Mouse (Mus musculus) midbrain, postnatal 0 days (tissue): ENCODE data around the gene Lrrc49. TPM values are rescaled to one million over a fixed set of nuclear protein-coding genes. Genes with fewer than 3 reads are reported as not detected.
A peak's percentile ranks its signal among the peaks of the same experiment; 100 is the strongest.

Source experiments
- ATAC-seq: fragments of 200-750 bp; cut with Nextera tagmentation; 2 replicates; pipeline ENCODE4 v1.8.0; 2017; ENCODE audit warnings: moderate number of reproducible peaks, mild to moderate bottlenecking, moderate TSS enrichment, moderate library complexity; ENCODE audit not compliant: low FRiP score
- DNase-seq: peaks from one replicate; pipeline ENCODE4 v3.0.0-alpha.2; 2015; ENCODE audit warnings: low spot score
- H3K27ac ChIP-seq: fragments of 300-500 bp; sonication (generic); 2 replicates; pipeline ENCODE4 v1.5.1; 2014; ENCODE audit warnings: low read depth, mild to moderate bottlenecking, low read length, mixed read lengths
- H3K27me3 ChIP-seq: fragments of 300-500 bp; sonication (generic); 2 replicates; pipeline ENCODE4 v1.6.1; 2014; ENCODE audit warnings: low read length, control low read depth, mixed read lengths; ENCODE audit not compliant: insufficient read depth
- H3K36me3 ChIP-seq: fragments of 300-500 bp; sonication (generic); 2 replicates; pipeline ENCODE4 v1.6.1; 2014; ENCODE audit warnings: low read length, control low read depth, mixed read lengths; ENCODE audit not compliant: insufficient read depth
- H3K4me1 ChIP-seq: fragments of 300-500 bp; sonication (generic); 2 replicates; pipeline ENCODE4 v1.6.1; 2014; ENCODE audit warnings: mild to moderate bottlenecking, control low read depth, antibody characterized with exemption, low read length, mixed read lengths; ENCODE audit not compliant: insufficient read depth
- H3K4me2 ChIP-seq: fragments of 300-500 bp; sonication (generic); 2 replicates; pipeline ENCODE4 v1.6.1; 2014; ENCODE audit warnings: low read depth, mild to moderate bottlenecking, low read length, mixed read lengths; ENCODE audit not compliant: poor library complexity, severe bottlenecking
- H3K4me3 ChIP-seq: fragments of 300-500 bp; sonication (generic); 2 replicates; pipeline ENCODE4 v1.5.1; 2014; ENCODE audit warnings: low read depth, mild to moderate bottlenecking, low read length, moderate library complexity
- H3K9ac ChIP-seq: fragments of 300-500 bp; sonication (generic); replicated peaks from 2 replicates; pipeline ENCODE4 v1.6.1; 2014; ENCODE audit warnings: mild to moderate bottlenecking, low read length, moderate library complexity, mixed read lengths; ENCODE audit not compliant: poor library complexity, severe bottlenecking
- H3K9me3 ChIP-seq: fragments of 300-500 bp; sonication (generic); 2 replicates; pipeline ENCODE4 v1.6.1; 2016; ENCODE audit warnings: low read length, control low read depth
- CTCF ChIP-seq: IDR thresholded peaks from 2 replicates; pipeline ENCODE4 v1.5.1; 2016; ENCODE audit warnings: antibody characterized with exemption, mild to moderate bottlenecking
- WGBS: fragments of 180-500 bp; shearing (Covaris S2); extraction: QIAGEN DNeasy Blood & Tissue Kit; methylation state at CpG from one replicate; pipeline ENCODE4 v1.1.7; 2014; 5-methylcytosine and 5-hydroxymethylcytosine counted together
- polyA plus RNA-seq: library from polyadenylated mRNA; unstranded; fragments of >200 nt; fragmentation: Nextera tagmentation; extraction: Ambion mirVana; gene quantifications from 2 replicates; pipeline ENCODE4 v1.2.1, GENCODE M21; 2015
- total RNA-seq: library from RNA; depleted of rRNA; stranded (reverse); fragments of >200 nt; gene quantifications from 2 replicates; pipeline ENCODE4 v1.2.3, GENCODE M21; 2014; rRNA removed

Lrrc49 gene
- total and polyA plus RNA-seq, 2 experiments from 2014 or later = 72.0 to 79.2 TPM

DNA sequence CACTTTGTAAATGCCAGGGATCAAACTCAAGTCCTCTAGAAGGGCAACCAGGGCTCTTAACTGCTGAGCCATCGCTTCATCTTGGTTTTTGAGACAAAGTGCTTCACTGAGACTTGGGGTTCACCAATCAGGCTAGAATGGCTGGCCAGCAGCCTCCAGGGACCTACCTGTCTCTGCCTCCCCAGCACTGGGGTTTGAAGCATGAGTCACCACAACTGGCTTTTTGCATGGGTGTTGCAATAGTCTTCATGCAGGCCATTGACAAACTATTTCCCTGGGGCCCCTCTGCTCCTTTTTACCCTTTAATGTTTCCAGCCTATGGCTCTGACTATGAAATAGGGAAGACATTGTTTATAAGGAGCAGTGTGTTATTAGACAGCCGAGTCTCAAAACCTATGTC is 160.1 kb downstream of the Lrrc49 start:
- no peak overlapping the region for H3K9ac ChIP-seq
- no peak overlapping the region for H3K4me3 ChIP-seq
- no peaks in the 10 kb centered on the region for H3K9me3 ChIP-seq
- no peak for ATAC-seq
- H3K4me1 ChIP-seq = no peaks in the 10 kb centered on the region
- TF ChIP-seq CTCF = no peak
- no peaks in the 10 kb centered on the region for H3K27me3 ChIP-seq
- no peak overlapping the region for H3K27ac ChIP-seq
- no peaks in the 10 kb centered on the region for H3K36me3 ChIP-seq
- no peak for DNase-seq
- no peak overlapping the region for H3K4me2 ChIP-seq
- 93% methylated on average over 2 of the region's 2 CpGs for WGBS

DNA sequence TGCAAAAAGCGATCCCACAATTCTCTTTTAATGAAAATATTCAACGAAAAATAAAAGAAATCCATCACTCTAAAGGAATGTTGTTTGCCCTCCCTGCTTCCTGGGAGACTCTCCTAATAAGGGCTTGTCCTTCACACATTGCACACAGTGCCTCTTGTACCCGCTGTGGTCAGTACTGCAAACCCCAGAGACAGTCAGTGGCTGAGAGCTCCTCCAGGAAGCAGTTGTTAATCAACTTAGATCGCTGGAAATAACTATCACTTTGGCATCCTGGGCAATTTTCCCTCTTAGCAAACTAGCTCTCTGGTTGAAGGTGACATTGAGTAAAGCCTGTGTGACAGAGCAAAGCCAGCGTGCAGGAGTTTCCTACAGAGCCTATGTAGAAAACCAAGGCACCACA is 160.9 kb downstream of the Lrrc49 start:
- no peaks in the 10 kb centered on the region for H3K36me3 ChIP-seq
- no peak overlapping the region for H3K4me2 ChIP-seq
- no peak overlapping the region for H3K27ac ChIP-seq
- 0 out of 2 replicates have a peak, but pooled peaks cover 2% of the 10 kb centered on the region for H3K27me3 ChIP-seq
- ATAC-seq = no peak
- DNase-seq = no peak
- no peak overlapping the region for H3K4me3 ChIP-seq
- WGBS = 81% methylated on average over 5 of the region's 5 CpGs
- no peaks in the 10 kb centered on the region for H3K9me3 ChIP-seq
- no peaks in the 10 kb centered on the region for H3K4me1 ChIP-seq
- H3K9ac ChIP-seq = no peak overlapping the region
- no peak for TF ChIP-seq CTCF

DNA sequence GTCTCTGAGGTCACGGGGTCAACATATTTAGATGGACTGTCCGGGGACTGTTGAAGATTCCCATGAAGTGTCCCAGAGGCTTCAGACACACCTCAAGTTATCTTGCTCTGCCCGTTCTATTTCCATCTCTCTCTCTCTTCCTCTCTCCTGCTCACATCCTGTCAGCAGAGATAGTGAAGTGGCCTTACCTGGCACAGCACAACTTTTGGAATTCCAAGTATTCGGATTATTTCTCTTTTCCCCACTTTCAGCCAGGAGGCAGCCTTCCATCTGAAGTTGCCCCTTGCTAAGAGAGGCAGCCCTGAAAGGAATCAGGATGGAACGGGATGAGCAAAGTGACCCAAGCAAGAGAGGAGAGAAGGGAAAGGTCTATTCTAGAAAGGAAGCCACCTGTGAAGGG is 161.8 kb downstream of the Lrrc49 start:
- no peak overlapping the region for H3K9ac ChIP-seq

DNA sequence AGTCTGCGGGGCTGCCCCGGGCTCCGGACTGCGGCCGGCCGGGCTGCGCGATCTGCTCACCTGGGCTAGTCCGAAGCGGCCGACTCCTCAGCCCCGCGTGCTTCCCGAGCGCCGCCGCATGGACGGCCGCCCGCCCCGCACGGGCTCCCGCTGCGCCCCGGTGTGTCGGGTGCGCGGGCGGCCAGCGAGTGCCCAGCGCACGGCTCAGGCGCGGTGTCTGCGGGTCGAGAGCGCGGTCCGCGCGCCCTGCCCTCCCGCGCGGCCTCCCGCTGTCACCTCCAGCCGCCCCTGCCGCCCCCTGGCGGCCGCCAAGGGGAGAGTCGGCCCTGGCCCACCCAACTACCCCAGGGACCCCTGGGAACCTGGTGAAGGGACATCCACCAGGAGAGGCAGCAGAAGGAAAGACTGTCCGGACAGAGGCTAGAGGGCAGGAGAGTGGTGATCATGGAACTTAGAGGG is 166.1 kb downstream of the Lrrc49 start, which contains the start of gene Thsd4:
Gene Thsd4, minus strand, starts transcription at position 241 of the 459 bp plus-strand sequence.
- Histone ChIP-seq H3K4me1 (peaks cover 5% of the 10 kb centered on the region; the same call in 1 of the 2 replicates), H3K9ac (peak within 1 kb of the TSS; percentile 44; the same call in 1 of the 2 replicates), H3K27me3 (0 out of 2 replicates have a peak, but pooled peaks cover 12% of the 10 kb centered on the region), H3K4me2 (peak within 1 kb of the TSS; percentile 76), H3K27ac (no peak within 1 kb of the TSS), H3K4me3 (peak within 1 kb of the TSS; percentile 45), H3K36me3 (no peaks in the 10 kb centered on the region), H3K9me3 (no peaks in the 10 kb centered on the region)
- WGBS = under 1% methylated on average over 35 of the region's 51 CpGs
- peak; percentile 23; the same call in 1 of the 2 replicates for ATAC-seq
- DNase-seq = peak; percentile 47
- TF ChIP-seq CTCF = peak; percentile 70

More for the DNA sequence above, 161.8 kb downstream of the Lrrc49 start:
- TF ChIP-seq CTCF = no peak
- no peak for ATAC-seq
- Histone ChIP-seq H3K36me3 (no peaks in the 10 kb centered on the region), H3K27ac (no peak overlapping the region), H3K4me3 (no peak overlapping the region), H3K4me1 (peaks cover 5% of the 10 kb centered on the region; the same call in 1 of the 2 replicates), H3K9me3 (no peaks in the 10 kb centered on the region), H3K27me3 (0 out of 2 replicates have a peak, but pooled peaks cover 9% of the 10 kb centered on the region), H3K4me2 (no peak overlapping the region)
- WGBS = 76% methylated on average over 5 of the region's 5 CpGs
- no peak for DNase-seq

DNA sequence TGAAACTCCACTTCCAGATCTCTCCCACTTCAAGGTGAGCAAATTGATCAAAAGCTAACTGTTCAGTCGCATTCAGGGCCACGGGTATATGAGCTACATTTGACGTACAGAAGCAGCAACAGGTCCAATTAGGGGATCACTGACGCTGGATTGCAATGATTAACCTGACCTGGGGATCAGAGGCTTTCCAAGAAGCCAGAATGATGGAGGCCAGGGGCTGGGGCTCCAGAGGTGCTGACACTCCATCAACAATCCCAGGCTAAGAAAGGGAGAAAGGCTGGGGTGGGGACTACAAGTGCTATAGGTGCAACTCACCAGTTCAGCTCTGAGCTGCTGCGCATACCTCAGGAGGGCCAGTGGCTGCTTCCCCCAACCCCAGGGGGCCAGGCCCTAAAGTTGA is 166.8 kb downstream of the Lrrc49 start:
- peak overlapping the region; percentile 76 for H3K4me2 ChIP-seq
- H3K27ac ChIP-seq = no peak overlapping the region
- H3K27me3 ChIP-seq = 0 out of 2 replicates have a peak, but pooled peaks cover 12% of the 10 kb centered on the region
- no peaks in the 10 kb centered on the region for H3K36me3 ChIP-seq
- peaks cover 5% of the 10 kb centered on the region; the same call in 1 of the 2 replicates for H3K4me1 ChIP-seq
- no peaks in the 10 kb centered on the region for H3K9me3 ChIP-seq
- no peak for ATAC-seq
- no peak for DNase-seq
- peak overlapping the region; percentile 45; the same call in 1 of the 2 replicates for H3K4me3 ChIP-seq
- 55% methylated on average over 5 of the region's 5 CpGs for WGBS
- no peak for TF ChIP-seq CTCF
- H3K9ac ChIP-seq = 0 out of 2 replicates have a peak overlapping the region, but pooled peaks have one; percentile 44

DNA sequence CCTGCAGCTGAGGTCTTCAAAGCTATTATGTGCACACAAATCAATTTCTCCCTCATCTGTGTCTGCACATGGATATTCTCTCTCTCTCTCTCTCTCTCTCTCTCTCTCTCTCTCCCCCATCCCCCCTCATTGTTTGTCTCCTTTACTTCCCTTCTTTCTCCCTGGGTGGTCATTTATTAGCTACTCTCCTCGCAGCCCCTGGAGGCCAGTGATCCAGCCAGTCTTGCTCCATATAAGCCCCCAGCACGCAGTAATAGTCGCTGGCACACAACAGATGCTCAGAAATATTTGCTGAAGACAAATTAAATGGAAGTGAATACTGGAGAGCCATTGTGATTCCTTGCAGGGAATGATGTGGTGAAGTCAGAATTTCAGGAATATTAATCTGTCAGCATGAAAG is 168.4 kb downstream of the Lrrc49 start:
- WGBS = 16% methylated on average over 3 of the region's 3 CpGs
- no peak overlapping the region for H3K9ac ChIP-seq
- no peak overlapping the region for H3K4me3 ChIP-seq
- H3K9me3 ChIP-seq = no peaks in the 10 kb centered on the region
- DNase-seq (no peak), ATAC-seq (no peak)
- H3K4me2 ChIP-seq = no peak overlapping the region
- TF ChIP-seq CTCF = no peak
- H3K27me3 ChIP-seq = 0 out of 2 replicates have a peak, but pooled peaks cover 12% of the 10 kb centered on the region
- H3K36me3 ChIP-seq = no peaks in the 10 kb centered on the region
- peaks cover 5% of the 10 kb centered on the region; the same call in 1 of the 2 replicates for H3K4me1 ChIP-seq
- H3K27ac ChIP-seq = no peak overlapping the region

Other genes with a start within 250 kb of the Lrrc49 start
- gene Thsd4, start 166.1 kb downstream of the Lrrc49 start, total RNA-seq = 20.8 and 23.6 TPM in 2 replicates
- 3.6 and 4.8 TPM in 2 replicates for gene Thsd4, start 166.1 kb downstream of the Lrrc49 start, polyA plus RNA-seq
- gene Larp6, start 24.8 kb upstream of the Lrrc49 start, total RNA-seq = 37.3 and 42.6 TPM in 2 replicates
- gene Larp6, start 24.8 kb upstream of the Lrrc49 start, polyA plus RNA-seq = 30.4 and 31.4 TPM in 2 replicates
- gene Uaca, start 106.4 kb upstream of the Lrrc49 start, total RNA-seq = 6.1 and 8.9 TPM in 2 replicates
- gene Uaca, start 106.4 kb upstream of the Lrrc49 start, polyA plus RNA-seq = 10.8 and 11.5 TPM in 2 replicates